Mouse (Mus musculus): ENCODE data around the gene Tppp3. TPM values are rescaled to one million over a fixed set of nuclear protein-coding genes. Genes with fewer than 3 reads are reported as not detected.

Gene Tppp3
- polyA plus RNA-seq, 1 experiment from 2014 or later, result 106 TPM

GRCm38 (mm10) chr8:105448188-105448587, 23.1 kb downstream of the Tppp3 start:
- no peaks in the 10 kb centered on the region for H3K36me3 ChIP-seq (ENCODE audit: control insufficient read depth, insufficient read depth, low read length)
- no peak overlapping the region for H3K4me3 ChIP-seq (ENCODE audit: low read depth, low read length)
- H3K27me3 ChIP-seq (ENCODE audit: control insufficient read depth, insufficient read depth, low read length), result no peaks in the 10 kb centered on the region
- WGBS, result 98% methylated on average over 3 of the region's 3 CpGs
- no peak overlapping the region for H3K4me2 ChIP-seq
- no peak for ATAC-seq (ENCODE audit: low FRiP score)
- H3K9ac ChIP-seq (ENCODE audit: low read length), result no peak overlapping the region
- no peak overlapping the region for H3K27ac ChIP-seq (ENCODE audit: low read depth, low read length)
- peaks cover 8% of the 10 kb centered on the region for H3K4me1 ChIP-seq (ENCODE audit: control insufficient read depth, insufficient read depth, low read length)
- no peak for DNase-seq (ENCODE audit: low spot score, missing footprints)
- H3K9me3 ChIP-seq (ENCODE audit: control insufficient read depth, low read length), result no peaks in the 10 kb centered on the region

- H3K9ac ChIP-seq (ENCODE audit: low read length), result peak overlapping the region; percentile 45
- peaks cover 8% of the 10 kb centered on the region for H3K4me1 ChIP-seq (ENCODE audit: control insufficient read depth, insufficient read depth, low read length)
- WGBS, result 7% methylated on average over 4 of the region's 4 CpGs
- H3K4me3 ChIP-seq (ENCODE audit: low read depth, low read length), result no peak overlapping the region
- H3K9me3 ChIP-seq (ENCODE audit: control insufficient read depth, low read length), result no peaks in the 10 kb centered on the region
- DNase-seq (ENCODE audit: low spot score, missing footprints) (no peak), ATAC-seq (ENCODE audit: low FRiP score) (peak; percentile 88)
- H3K4me2 ChIP-seq, result peak overlapping the region; percentile 35
- peak overlapping the region; percentile 82 for H3K27ac ChIP-seq (ENCODE audit: low read depth, low read length)
- no peaks in the 10 kb centered on the region for H3K36me3 ChIP-seq (ENCODE audit: control insufficient read depth, insufficient read depth, low read length)
- no peaks in the 10 kb centered on the region for H3K27me3 ChIP-seq (ENCODE audit: control insufficient read depth, insufficient read depth, low read length)
Observed at GRCm38 (mm10) chr8:105446127-105446552, 25.2 kb downstream of the Tppp3 start.

- Histone ChIP-seq H3K4me2 (peak overlapping the region; percentile 35), H3K4me1 (ENCODE audit: control insufficient read depth, insufficient read depth, low read length) (peaks cover 8% of the 10 kb centered on the region), H3K27ac (ENCODE audit: low read depth, low read length) (peak overlapping the region; percentile 82), H3K36me3 (ENCODE audit: control insufficient read depth, insufficient read depth, low read length) (no peaks in the 10 kb centered on the region), H3K4me3 (ENCODE audit: low read depth, low read length) (no peak overlapping the region), H3K9me3 (ENCODE audit: control insufficient read depth, low read length) (no peaks in the 10 kb centered on the region), H3K27me3 (ENCODE audit: control insufficient read depth, insufficient read depth, low read length) (no peaks in the 10 kb centered on the region), H3K9ac (ENCODE audit: low read length) (peak overlapping the region; percentile 22; the same call in 1 of the 2 replicates)
- WGBS, result 16% methylated on average over 11 of the region's 11 CpGs
- DNase-seq (ENCODE audit: low spot score, missing footprints) (peak; percentile 96), ATAC-seq (ENCODE audit: low FRiP score) (peak; percentile 95)
Observed at GRCm38 (mm10) chr8:105445296-105446126, 25.8 kb downstream of the Tppp3 start.

- no peaks in the 10 kb centered on the region for H3K36me3 ChIP-seq (ENCODE audit: control insufficient read depth, insufficient read depth, low read length)
- H3K9me3 ChIP-seq (ENCODE audit: control insufficient read depth, low read length), result no peaks in the 10 kb centered on the region
- ATAC-seq (ENCODE audit: low FRiP score) (no peak), DNase-seq (ENCODE audit: low spot score, missing footprints) (no peak)
- no peak overlapping the region for H3K9ac ChIP-seq (ENCODE audit: low read length)
- no peak overlapping the region for H3K27ac ChIP-seq (ENCODE audit: low read depth, low read length)
- peaks cover 8% of the 10 kb centered on the region for H3K4me1 ChIP-seq (ENCODE audit: control insufficient read depth, insufficient read depth, low read length)
- H3K27me3 ChIP-seq (ENCODE audit: control insufficient read depth, insufficient read depth, low read length), result no peaks in the 10 kb centered on the region
- H3K4me3 ChIP-seq (ENCODE audit: low read depth, low read length), result no peak overlapping the region
- no peak overlapping the region for H3K4me2 ChIP-seq
- WGBS, result 91% methylated on average over 5 of the region's 5 CpGs
Observed at GRCm38 (mm10) chr8:105442661-105443060, 28.7 kb downstream of the Tppp3 start.

- WGBS, result 11% methylated on average over 6 of the region's 6 CpGs
- peak; percentile 96 for DNase-seq (ENCODE audit: low spot score, missing footprints)
- Histone ChIP-seq H3K36me3 (ENCODE audit: control insufficient read depth, insufficient read depth, low read length) (no peaks in the 10 kb centered on the region), H3K4me2 (no peak overlapping the region), H3K4me1 (ENCODE audit: control insufficient read depth, insufficient read depth, low read length) (peaks cover 8% of the 10 kb centered on the region), H3K27ac (ENCODE audit: low read depth, low read length) (no peak overlapping the region), H3K9me3 (ENCODE audit: control insufficient read depth, low read length) (no peaks in the 10 kb centered on the region), H3K4me3 (ENCODE audit: low read depth, low read length) (no peak overlapping the region), H3K9ac (ENCODE audit: low read length) (no peak overlapping the region), H3K27me3 (ENCODE audit: control insufficient read depth, insufficient read depth, low read length) (no peaks in the 10 kb centered on the region)
- ATAC-seq (ENCODE audit: low FRiP score), result no peak
Observed at GRCm38 (mm10) chr8:105441433-105441832, 29.9 kb downstream of the Tppp3 start.

GRCm38 (mm10) chr8:105438865-105439264, 32.5 kb downstream of the Tppp3 start:
- DNase-seq (ENCODE audit: low spot score, missing footprints) (peak; percentile 91), ATAC-seq (ENCODE audit: low FRiP score) (no peak)
- H3K4me1 ChIP-seq (ENCODE audit: control insufficient read depth, insufficient read depth, low read length), result no peaks in the 10 kb centered on the region; the same call in 1 of the 2 replicates
- H3K27me3 ChIP-seq (ENCODE audit: control insufficient read depth, insufficient read depth, low read length), result no peaks in the 10 kb centered on the region
- H3K27ac ChIP-seq (ENCODE audit: low read depth, low read length), result no peak overlapping the region
- H3K4me2 ChIP-seq, result no peak overlapping the region
- H3K36me3 ChIP-seq (ENCODE audit: control insufficient read depth, insufficient read depth, low read length), result no peaks in the 10 kb centered on the region
- WGBS, result 37% methylated on average over 5 of the region's 5 CpGs
- no peak overlapping the region for H3K4me3 ChIP-seq (ENCODE audit: low read depth, low read length)
- H3K9ac ChIP-seq (ENCODE audit: low read length), result no peak overlapping the region
- no peaks in the 10 kb centered on the region for H3K9me3 ChIP-seq (ENCODE audit: control insufficient read depth, low read length)

- Histone ChIP-seq H3K4me2 (no peak overlapping the region), H3K27ac (ENCODE audit: low read depth, low read length) (no peak overlapping the region), H3K4me1 (ENCODE audit: control insufficient read depth, insufficient read depth, low read length) (peaks cover 11% of the 10 kb centered on the region), H3K4me3 (ENCODE audit: low read depth, low read length) (no peak overlapping the region), H3K9me3 (ENCODE audit: control insufficient read depth, low read length) (no peaks in the 10 kb centered on the region), H3K27me3 (ENCODE audit: control insufficient read depth, insufficient read depth, low read length) (no peaks in the 10 kb centered on the region), H3K9ac (ENCODE audit: low read length) (no peak overlapping the region), H3K36me3 (ENCODE audit: control insufficient read depth, insufficient read depth, low read length) (no peaks in the 10 kb centered on the region)
- ATAC-seq (ENCODE audit: low FRiP score) (no peak), DNase-seq (ENCODE audit: low spot score, missing footprints) (no peak)
- WGBS, result 86% methylated on average over 5 of the region's 5 CpGs
Observed at GRCm38 (mm10) chr8:105437078-105437748, 34.1 kb downstream of the Tppp3 start.

- Histone ChIP-seq H3K9ac (ENCODE audit: low read length) (no peak overlapping the region), H3K36me3 (ENCODE audit: control insufficient read depth, insufficient read depth, low read length) (no peaks in the 10 kb centered on the region), H3K27me3 (ENCODE audit: control insufficient read depth, insufficient read depth, low read length) (no peaks in the 10 kb centered on the region), H3K4me3 (ENCODE audit: low read depth, low read length) (no peak overlapping the region), H3K4me2 (no peak overlapping the region), H3K4me1 (ENCODE audit: control insufficient read depth, insufficient read depth, low read length) (peaks cover 11% of the 10 kb centered on the region), H3K27ac (ENCODE audit: low read depth, low read length) (no peak overlapping the region), H3K9me3 (ENCODE audit: control insufficient read depth, low read length) (no peaks in the 10 kb centered on the region)
- 80% methylated on average over 5 of the region's 5 CpGs for WGBS
- DNase-seq (ENCODE audit: low spot score, missing footprints), result no peak
- no peak for ATAC-seq (ENCODE audit: low FRiP score)
Observed at GRCm38 (mm10) chr8:105436218-105436617, 35.1 kb downstream of the Tppp3 start.

- Histone ChIP-seq H3K27me3 (ENCODE audit: control insufficient read depth, insufficient read depth, low read length) (no peaks in the 10 kb centered on the region), H3K9me3 (ENCODE audit: control insufficient read depth, low read length) (no peaks in the 10 kb centered on the region), H3K36me3 (ENCODE audit: control insufficient read depth, insufficient read depth, low read length) (no peaks in the 10 kb centered on the region), H3K4me2 (no peak overlapping the region), H3K27ac (ENCODE audit: low read depth, low read length) (no peak overlapping the region), H3K4me1 (ENCODE audit: control insufficient read depth, insufficient read depth, low read length) (peaks cover 11% of the 10 kb centered on the region), H3K4me3 (ENCODE audit: low read depth, low read length) (no peak overlapping the region), H3K9ac (ENCODE audit: low read length) (no peak overlapping the region)
- no peak for ATAC-seq (ENCODE audit: low FRiP score)
- WGBS, result 79% methylated on average over 5 of the region's 5 CpGs
- DNase-seq (ENCODE audit: low spot score, missing footprints), result no peak
Observed at GRCm38 (mm10) chr8:105434136-105434535, 37.2 kb downstream of the Tppp3 start.
